Mouse (Mus musculus) embryo, embryonic 10 days (tissue): ENCODE measurements around the gene Fos.

ENCODE experiments used
- DNase-seq: peaks from one replicate; pipeline ENCODE4 v3.0.0-alpha.2; 2015; ENCODE audit warnings: low spot score

Gene Fos

GRCm38 (mm10) chr12:85487545-85488141 lies 14.0 kb downstream of the Fos start:
- DNase-seq = peak; percentile 92

GRCm38 (mm10) chr12:85489232-85489886 lies 15.7 kb downstream of the Fos start:
- DNase-seq = no peak

- no peak for DNase-seq
Measured at GRCm38 (mm10) chr12:85490096-85490820, 16.6 kb downstream of the Fos start.

- no peak for DNase-seq
Measured at GRCm38 (mm10) chr12:85490991-85491390, 17.3 kb downstream of the Fos start.

GRCm38 (mm10) chr12:85492084-85492645 lies 18.5 kb downstream of the Fos start:
- DNase-seq = peak; percentile 87

GRCm38 (mm10) chr12:85496336-85496735 lies 22.6 kb downstream of the Fos start:
- no peak for DNase-seq

- peak; percentile 90 for DNase-seq
Measured at GRCm38 (mm10) chr12:85496755-85497154, 23.1 kb downstream of the Fos start.

- DNase-seq = peak; percentile 23
Measured at GRCm38 (mm10) chr12:85497310-85498135, 23.8 kb downstream of the Fos start.

- no peak for DNase-seq
Measured at GRCm38 (mm10) chr12:85499001-85499400, 25.3 kb downstream of the Fos start.

- no peak for DNase-seq
Measured at GRCm38 (mm10) chr12:85502682-85503081, 29.0 kb downstream of the Fos start.

- peak; percentile 51 for DNase-seq
Measured at GRCm38 (mm10) chr12:85508235-85508634, 34.5 kb downstream of the Fos start.

GRCm38 (mm10) chr12:85510013-85510412 lies 36.3 kb downstream of the Fos start:
- no peak for DNase-seq

GRCm38 (mm10) chr12:85513789-85514447 lies 40.2 kb downstream of the Fos start:
- DNase-seq = no peak

GRCm38 (mm10) chr12:85514958-85515357 lies 41.3 kb downstream of the Fos start:
- DNase-seq = no peak

GRCm38 (mm10) chr12:85515865-85516264 lies 42.2 kb downstream of the Fos start:
- DNase-seq = no peak

- DNase-seq = no peak
Measured at GRCm38 (mm10) chr12:85517339-85517738, 43.6 kb downstream of the Fos start.

- DNase-seq = no peak
Measured at GRCm38 (mm10) chr12:85518009-85518408, 44.3 kb downstream of the Fos start.

GRCm38 (mm10) chr12:85519553-85519952 lies 45.9 kb downstream of the Fos start:
- no peak for DNase-seq

GRCm38 (mm10) chr12:85521101-85521500 lies 47.4 kb downstream of the Fos start:
- no peak for DNase-seq

GRCm38 (mm10) chr12:85521673-85522072 lies 48.0 kb downstream of the Fos start:
- DNase-seq = peak; percentile 11

- no peak for DNase-seq
Measured at GRCm38 (mm10) chr12:85522631-85523388, 49.1 kb downstream of the Fos start.
